Mouse (Mus musculus): ENCODE measurements around the gene Lyrm9. TPM values are rescaled to one million over a fixed set of nuclear protein-coding genes. Genes with fewer than 3 reads are reported as not detected.

The Lyrm9 gene
- 26.1 and 30.9 TPM in 2 replicates for polyA plus RNA-seq (2014; fragmentation: Nextera tagmentation; extraction: Ambion mirVana)

DNA sequence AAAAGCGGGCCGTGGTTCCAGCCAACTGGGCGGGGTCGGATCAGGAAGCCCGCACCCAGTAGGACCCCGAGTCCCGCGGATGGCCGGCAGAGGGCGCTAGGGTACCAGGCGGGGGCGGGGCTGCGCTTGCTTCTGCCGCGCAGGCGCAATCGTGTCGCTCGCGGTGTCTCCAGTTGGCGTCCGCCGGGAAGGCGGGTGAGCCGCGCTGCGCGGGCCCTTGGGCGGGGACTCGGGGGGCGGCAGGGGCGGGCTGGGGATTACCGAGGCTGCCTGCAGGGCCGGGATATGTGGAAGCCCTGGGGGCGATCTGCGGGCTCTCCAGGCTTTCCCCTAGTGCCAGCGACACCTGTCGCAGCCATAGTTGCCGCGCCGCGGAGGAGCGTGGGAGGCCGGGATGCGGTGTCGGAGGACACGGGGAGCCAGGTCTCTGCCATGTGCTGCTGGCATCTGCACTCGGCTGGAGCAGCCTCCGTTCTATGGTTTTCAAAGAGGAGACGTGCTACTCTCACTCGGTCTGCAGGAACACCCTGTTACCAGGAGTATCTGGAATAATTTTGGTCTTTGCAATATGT lies at the start of gene Lyrm9:
TSS of gene Lyrm9 (plus strand) at position 143 of the 572 bp plus-strand sequence.
- WGBS: under 1% methylated on average over 51 of the region's 51 CpGs
- Histone ChIP-seq H3K36me3 (ENCODE audit: control insufficient read depth, insufficient read depth, low read length) (no peaks in the 10 kb centered on the region), H3K9ac (replicated peaks; ENCODE audit: low read length) (peak within 1 kb of the TSS; percentile 66), H3K4me1 (ENCODE audit: control insufficient read depth, insufficient read depth, low read length) (peaks cover 26% of the 10 kb centered on the region; the same call in 1 of the 2 replicates), H3K4me2 (ENCODE audit: low read length) (peak within 1 kb of the TSS; percentile 70), H3K9me3 (ENCODE audit: control insufficient read depth, low read length) (no peaks in the 10 kb centered on the region), H3K27me3 (ENCODE audit: control insufficient read depth, insufficient read depth, low read length) (no peaks in the 10 kb centered on the region), H3K27ac (replicated peaks; ENCODE audit: low read depth, low read length) (peak within 1 kb of the TSS; percentile 71), H3K4me3 (replicated peaks; ENCODE audit: low read depth, low read length) (peak within 1 kb of the TSS; percentile 50)
- ATAC-seq (ENCODE audit: low FRiP score, low TSS enrichment) (peak; percentile 81), DNase-seq (peak; percentile 96)

DNA sequence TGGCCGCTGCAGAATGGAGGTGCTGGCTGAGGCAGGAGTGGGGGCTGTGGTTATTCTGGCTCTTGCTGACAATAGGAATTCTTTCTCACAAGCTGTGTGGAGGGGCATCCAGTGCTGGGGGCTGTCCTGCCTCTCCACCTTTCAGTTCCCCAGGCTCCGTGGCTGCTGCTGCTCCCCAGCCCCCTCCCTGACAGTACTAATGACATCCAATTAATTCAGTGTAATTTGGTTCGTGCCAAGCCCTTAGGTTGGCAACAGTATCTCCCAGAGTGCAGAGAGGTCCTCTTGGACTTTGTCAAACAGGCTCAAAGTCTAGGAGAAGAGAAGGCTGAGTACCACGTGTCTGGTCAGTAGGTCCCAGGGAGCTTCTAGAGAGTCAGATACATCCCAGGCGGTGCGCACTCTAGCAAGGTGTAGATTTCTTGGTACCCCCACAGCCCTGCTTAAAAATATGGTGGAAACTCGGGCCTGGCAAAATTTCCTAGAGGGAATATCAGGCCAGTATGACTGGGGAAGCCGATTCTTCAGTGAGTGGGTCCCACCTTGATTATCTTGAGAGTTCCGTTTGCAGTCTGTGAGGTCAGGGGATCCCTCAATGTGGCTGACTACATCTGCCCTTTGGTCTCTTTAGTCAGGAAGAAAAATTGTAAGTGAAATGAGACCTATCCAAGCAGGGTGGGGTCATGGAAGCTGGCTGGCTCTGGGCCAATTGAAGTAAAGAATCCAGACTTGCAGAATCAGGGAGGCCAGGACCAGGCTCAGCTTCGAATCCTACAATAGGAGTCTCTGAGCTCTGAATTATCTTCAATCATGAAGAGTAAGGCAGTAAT lies 48.3 kb upstream of the Lyrm9 start:
- no peak overlapping the region for H3K4me2 ChIP-seq (ENCODE audit: low read length)
- H3K36me3 ChIP-seq (ENCODE audit: control insufficient read depth, insufficient read depth, low read length): no peaks in the 10 kb centered on the region
- H3K27me3 ChIP-seq (ENCODE audit: control insufficient read depth, insufficient read depth, low read length): no peaks in the 10 kb centered on the region; the same call in 1 of the 2 replicates
- H3K27ac ChIP-seq (replicated peaks; ENCODE audit: low read depth, low read length): no peak overlapping the region
- 58% methylated on average over 10 of the region's 10 CpGs for WGBS
- ATAC-seq (ENCODE audit: low FRiP score, low TSS enrichment) (no peak), DNase-seq (no peak)
- H3K9me3 ChIP-seq (ENCODE audit: control insufficient read depth, low read length): no peaks in the 10 kb centered on the region
- no peak overlapping the region for H3K4me3 ChIP-seq (replicated peaks; ENCODE audit: low read depth, low read length)
- peaks cover 6% of the 10 kb centered on the region for H3K4me1 ChIP-seq (ENCODE audit: control insufficient read depth, insufficient read depth, low read length)
- no peak overlapping the region; the same call in 1 of the 2 replicates for H3K9ac ChIP-seq (replicated peaks; ENCODE audit: low read length)

DNA sequence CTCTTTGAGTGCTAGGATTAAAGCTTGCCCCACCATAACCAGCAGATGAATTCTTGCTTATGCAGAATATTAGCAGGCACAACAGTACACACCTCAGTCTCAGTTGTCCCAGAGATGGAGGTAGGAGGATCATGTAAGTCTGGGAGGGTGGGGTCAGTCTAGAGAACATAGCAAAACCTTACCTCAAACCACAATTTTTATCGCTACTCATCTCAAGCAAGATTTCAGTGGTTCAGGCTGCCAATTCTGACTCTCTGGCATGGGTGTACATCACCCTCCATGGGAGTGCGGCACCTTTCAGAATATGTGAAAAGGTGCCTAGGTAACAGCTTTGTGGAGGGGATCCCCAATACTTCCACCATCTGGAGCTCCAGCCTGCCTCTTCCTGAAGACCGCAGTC lies 46.4 kb upstream of the Lyrm9 start:
- no peak overlapping the region for H3K27ac ChIP-seq (replicated peaks; ENCODE audit: low read depth, low read length)
- H3K9me3 ChIP-seq (ENCODE audit: control insufficient read depth, low read length): no peaks in the 10 kb centered on the region
- no peaks in the 10 kb centered on the region for H3K36me3 ChIP-seq (ENCODE audit: control insufficient read depth, insufficient read depth, low read length)
- H3K4me2 ChIP-seq (ENCODE audit: low read length): no peak overlapping the region
- no peak overlapping the region for H3K9ac ChIP-seq (replicated peaks; ENCODE audit: low read length)
- ATAC-seq (ENCODE audit: low FRiP score, low TSS enrichment) (no peak), DNase-seq (no peak)
- peaks cover 14% of the 10 kb centered on the region for H3K4me1 ChIP-seq (ENCODE audit: control insufficient read depth, insufficient read depth, low read length)
- no peak overlapping the region for H3K4me3 ChIP-seq (replicated peaks; ENCODE audit: low read depth, low read length)
- WGBS: 94% methylated on average over 3 of the region's 3 CpGs
- H3K27me3 ChIP-seq (ENCODE audit: control insufficient read depth, insufficient read depth, low read length): no peaks in the 10 kb centered on the region; the same call in 1 of the 2 replicates

DNA sequence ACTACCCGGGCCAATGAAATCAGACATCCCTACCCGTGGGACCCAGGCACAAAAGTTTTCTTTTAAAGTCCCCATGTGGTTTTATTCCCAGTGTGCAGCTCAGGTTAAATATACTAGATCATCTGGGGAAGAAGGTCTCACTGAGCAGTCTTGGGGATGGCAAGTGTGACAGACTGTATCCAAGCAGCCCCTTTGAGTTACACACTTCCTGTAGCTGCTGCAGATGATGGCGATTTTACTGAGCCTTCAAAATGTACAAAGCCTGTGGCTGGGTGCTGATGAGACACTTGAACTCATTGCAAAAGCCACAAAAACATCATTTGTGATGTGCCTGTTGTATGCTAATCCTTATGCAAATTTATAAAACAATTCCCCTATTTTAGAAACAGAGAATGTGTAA lies 45.8 kb upstream of the Lyrm9 start:
- Histone ChIP-seq H3K4me1 (ENCODE audit: control insufficient read depth, insufficient read depth, low read length) (peaks cover 14% of the 10 kb centered on the region), H3K4me3 (replicated peaks; ENCODE audit: low read depth, low read length) (no peak overlapping the region), H3K36me3 (ENCODE audit: control insufficient read depth, insufficient read depth, low read length) (no peaks in the 10 kb centered on the region), H3K4me2 (ENCODE audit: low read length) (no peak overlapping the region), H3K27me3 (ENCODE audit: control insufficient read depth, insufficient read depth, low read length) (no peaks in the 10 kb centered on the region; the same call in 1 of the 2 replicates), H3K27ac (replicated peaks; ENCODE audit: low read depth, low read length) (no peak overlapping the region), H3K9ac (replicated peaks; ENCODE audit: low read length) (no peak overlapping the region), H3K9me3 (ENCODE audit: control insufficient read depth, low read length) (no peaks in the 10 kb centered on the region)
- no peak for ATAC-seq (ENCODE audit: low FRiP score, low TSS enrichment)
- no peak for DNase-seq
- 92% methylated on average over 3 of the region's 3 CpGs for WGBS

DNA sequence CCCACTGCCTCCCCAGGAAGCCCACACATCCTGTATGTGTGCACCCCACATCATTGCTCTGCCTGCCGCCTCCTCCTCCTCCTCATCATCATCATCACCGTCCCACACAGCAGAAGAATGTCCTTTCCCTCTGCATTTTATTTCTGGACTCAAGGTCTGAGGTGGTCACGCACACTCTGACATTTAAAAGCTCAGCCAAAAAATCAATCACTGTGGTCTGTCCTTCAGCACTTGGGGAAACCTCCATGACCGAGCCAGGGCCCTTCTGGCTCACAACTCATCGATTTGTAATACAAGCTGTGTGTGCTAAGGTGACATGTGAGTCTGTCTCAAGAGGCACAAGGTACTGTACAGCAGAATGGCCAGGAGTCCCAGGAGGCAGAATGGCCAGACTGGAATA lies 44.1 kb upstream of the Lyrm9 start:
- peaks cover 23% of the 10 kb centered on the region for H3K4me1 ChIP-seq (ENCODE audit: control insufficient read depth, insufficient read depth, low read length)
- no peaks in the 10 kb centered on the region for H3K27me3 ChIP-seq (ENCODE audit: control insufficient read depth, insufficient read depth, low read length)
- no peak overlapping the region for H3K9ac ChIP-seq (replicated peaks; ENCODE audit: low read length)
- ATAC-seq (ENCODE audit: low FRiP score, low TSS enrichment): no peak
- no peaks in the 10 kb centered on the region for H3K9me3 ChIP-seq (ENCODE audit: control insufficient read depth, low read length)
- H3K4me3 ChIP-seq (replicated peaks; ENCODE audit: low read depth, low read length): no peak overlapping the region
- H3K4me2 ChIP-seq (ENCODE audit: low read length): no peak overlapping the region
- WGBS: 89% methylated on average over 5 of the region's 5 CpGs
- DNase-seq: no peak
- H3K27ac ChIP-seq (replicated peaks; ENCODE audit: low read depth, low read length): 0 out of 2 replicates have a peak overlapping the region, but pooled peaks have one; percentile 2
- no peaks in the 10 kb centered on the region for H3K36me3 ChIP-seq (ENCODE audit: control insufficient read depth, insufficient read depth, low read length)

DNA sequence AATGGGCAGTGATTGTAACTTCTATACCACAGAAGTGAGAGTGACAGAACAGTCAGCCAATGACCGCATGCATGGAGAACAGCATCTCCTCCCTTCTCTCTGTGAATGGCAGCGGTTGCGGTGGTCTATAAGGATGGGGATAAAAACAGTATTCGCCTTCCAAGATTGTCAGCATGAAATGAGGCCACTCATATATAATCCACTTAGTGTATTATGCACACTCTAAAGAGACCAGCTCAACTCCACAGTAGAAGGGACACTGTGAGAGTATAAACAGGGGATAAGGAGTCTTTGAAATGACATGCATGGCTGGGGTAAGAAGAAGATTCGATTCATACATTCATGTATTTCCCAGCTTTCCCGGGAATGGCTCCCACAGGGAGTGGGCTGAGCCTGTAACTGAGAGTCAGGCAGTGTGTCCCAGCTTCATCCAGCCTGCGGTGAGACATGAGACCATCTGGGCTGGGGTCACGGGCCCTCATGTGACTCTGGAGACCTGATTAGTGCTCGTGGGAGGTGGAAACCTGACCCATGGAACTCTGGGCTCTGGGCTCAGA lies 43.5 kb upstream of the Lyrm9 start:
- Histone ChIP-seq H3K9ac (replicated peaks; ENCODE audit: low read length) (no peak overlapping the region), H3K4me2 (ENCODE audit: low read length) (no peak overlapping the region), H3K4me3 (replicated peaks; ENCODE audit: low read depth, low read length) (no peak overlapping the region), H3K27ac (replicated peaks; ENCODE audit: low read depth, low read length) (0 out of 2 replicates have a peak overlapping the region, but pooled peaks have one; percentile 2), H3K4me1 (ENCODE audit: control insufficient read depth, insufficient read depth, low read length) (peaks cover 18% of the 10 kb centered on the region), H3K27me3 (ENCODE audit: control insufficient read depth, insufficient read depth, low read length) (no peaks in the 10 kb centered on the region), H3K36me3 (ENCODE audit: control insufficient read depth, insufficient read depth, low read length) (no peaks in the 10 kb centered on the region), H3K9me3 (ENCODE audit: control insufficient read depth, low read length) (no peaks in the 10 kb centered on the region)
- ATAC-seq (ENCODE audit: low FRiP score, low TSS enrichment): no peak
- peak; percentile 37 for DNase-seq
- 34% methylated on average over 9 of the region's 9 CpGs for WGBS

DNA sequence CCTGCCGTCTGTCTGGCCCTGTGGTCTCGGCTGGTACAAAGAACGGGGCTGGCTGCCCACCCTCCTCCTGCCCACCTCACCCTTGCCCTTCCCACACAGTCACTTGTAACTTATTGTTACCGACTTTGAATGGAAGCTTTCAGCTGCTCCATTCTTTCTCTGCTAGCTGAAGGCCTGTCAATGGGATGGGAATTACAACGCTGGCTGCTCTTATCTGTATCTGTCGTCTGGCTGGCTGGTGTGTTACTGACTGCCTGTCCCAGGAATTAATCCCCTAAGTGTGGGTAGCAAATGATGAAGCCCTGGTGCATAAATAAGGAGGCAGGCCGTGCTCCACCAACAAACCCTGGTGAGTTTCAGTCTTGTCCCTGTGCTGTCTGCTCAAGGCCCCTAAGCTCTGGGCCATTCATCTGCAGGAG lies 40.4 kb upstream of the Lyrm9 start:
- no peak overlapping the region for H3K4me3 ChIP-seq (replicated peaks; ENCODE audit: low read depth, low read length)
- no peak overlapping the region for H3K9ac ChIP-seq (replicated peaks; ENCODE audit: low read length)
- peak; percentile 72 for DNase-seq
- H3K27ac ChIP-seq (replicated peaks; ENCODE audit: low read depth, low read length): peak overlapping the region; percentile 67
- H3K36me3 ChIP-seq (ENCODE audit: control insufficient read depth, insufficient read depth, low read length): no peaks in the 10 kb centered on the region
- WGBS: 1% methylated on average over 7 of the region's 7 CpGs
- ATAC-seq (ENCODE audit: low FRiP score, low TSS enrichment): peak; percentile 46; the same call in 1 of the 2 replicates
- H3K27me3 ChIP-seq (ENCODE audit: control insufficient read depth, insufficient read depth, low read length): no peaks in the 10 kb centered on the region
- H3K4me1 ChIP-seq (ENCODE audit: control insufficient read depth, insufficient read depth, low read length): peaks cover 23% of the 10 kb centered on the region
- H3K4me2 ChIP-seq (ENCODE audit: low read length): no peak overlapping the region
- H3K9me3 ChIP-seq (ENCODE audit: control insufficient read depth, low read length): no peaks in the 10 kb centered on the region

DNA sequence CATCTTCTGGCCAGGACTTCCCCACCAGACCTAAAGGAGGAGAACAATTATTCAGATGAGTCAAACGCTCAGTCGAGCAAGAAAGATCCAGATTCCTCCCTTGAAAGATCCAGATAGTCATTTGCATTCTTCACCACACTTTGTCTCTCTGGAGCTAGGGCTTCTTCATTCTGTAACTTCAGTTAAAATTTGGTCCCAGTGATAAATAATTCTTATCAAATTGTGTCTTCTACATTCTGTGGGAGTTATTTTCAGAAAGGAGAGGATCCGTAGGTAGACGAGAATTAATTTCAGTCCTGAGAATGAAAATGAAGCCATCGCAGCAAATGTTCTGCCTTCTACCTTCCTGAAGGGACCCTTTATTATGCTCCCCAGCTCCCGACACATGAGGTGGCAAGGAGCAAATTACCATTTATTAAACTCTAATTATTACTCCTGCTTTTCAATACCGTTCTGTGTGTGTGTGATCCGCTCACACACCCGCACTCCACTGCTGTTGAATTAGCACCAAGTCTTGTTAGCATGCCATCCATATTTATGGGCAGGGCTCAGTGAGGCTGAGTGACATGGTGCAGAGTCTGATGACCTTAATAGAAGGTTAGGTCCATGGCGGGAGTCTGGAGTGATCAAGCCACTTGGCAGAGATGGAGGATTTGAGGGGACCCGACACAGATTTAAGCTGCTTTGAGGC lies 36.9 kb upstream of the Lyrm9 start:
- ATAC-seq (ENCODE audit: low FRiP score, low TSS enrichment): no peak
- WGBS: 34% methylated on average over 11 of the region's 11 CpGs
- peaks cover 28% of the 10 kb centered on the region for H3K4me1 ChIP-seq (ENCODE audit: control insufficient read depth, insufficient read depth, low read length)
- no peaks in the 10 kb centered on the region for H3K36me3 ChIP-seq (ENCODE audit: control insufficient read depth, insufficient read depth, low read length)
- H3K4me2 ChIP-seq (ENCODE audit: low read length): no peak overlapping the region
- no peaks in the 10 kb centered on the region for H3K27me3 ChIP-seq (ENCODE audit: control insufficient read depth, insufficient read depth, low read length)
- no peak overlapping the region for H3K9ac ChIP-seq (replicated peaks; ENCODE audit: low read length)
- H3K4me3 ChIP-seq (replicated peaks; ENCODE audit: low read depth, low read length): no peak overlapping the region
- H3K9me3 ChIP-seq (ENCODE audit: control insufficient read depth, low read length): no peaks in the 10 kb centered on the region
- no peak overlapping the region for H3K27ac ChIP-seq (replicated peaks; ENCODE audit: low read depth, low read length)
- DNase-seq: peak; percentile 24

Measured in midbrain, embryonic 14.5 days (tissue).